Mouse (Mus musculus) adrenal gland, adult 2 months (tissue): Measurements from ENCODE around the gene Rab25. TPM values are rescaled to one million over a fixed set of nuclear protein-coding genes. Genes with fewer than 3 reads are reported as not detected.

Source experiments
- DNase-seq: peaks from one replicate; pipeline ENCODE4 v3.0.0; 2021
- polyA plus RNA-seq: library from polyadenylated mRNA; depleted of rRNA; stranded (reverse); fragments of >200 nt; gene quantifications from 2 replicates; pipeline ENCODE4 v1.2.3, GENCODE M21; 2012
- total RNA-seq, 2 experiments: library from RNA; stranded (reverse); gene quantifications; 2 replicates each; pipeline ENCODE4 v1.2.3; 2021

The Rab25 gene
- total and polyA plus RNA-seq, 3 experiments: 0.09 TPM; not detected in 2

- no peak for DNase-seq
These were observed 5.6 kb downstream of the Rab25 start for GRCm38 (mm10) chr3:88542486-88542885.

GRCm38 (mm10) chr3:88541622-88542401 lies 6.3 kb downstream of the Rab25 start:
- no peak for DNase-seq

- no peak for DNase-seq
These were observed 8.0 kb downstream of the Rab25 start for GRCm38 (mm10) chr3:88540085-88540484.

- DNase-seq: no peak
These were observed 8.7 kb downstream of the Rab25 start for GRCm38 (mm10) chr3:88539397-88539796.

- no peak for DNase-seq
These were observed 9.6 kb downstream of the Rab25 start for GRCm38 (mm10) chr3:88538271-88539145.

- DNase-seq: no peak
These were observed 11.0 kb downstream of the Rab25 start for GRCm38 (mm10) chr3:88537146-88537545.

GRCm38 (mm10) chr3:88536103-88536930 lies 11.8 kb downstream of the Rab25 start:
- DNase-seq: peak; percentile 88

GRCm38 (mm10) chr3:88535527-88535926 lies 12.6 kb downstream of the Rab25 start:
- no peak for DNase-seq

- no peak for DNase-seq
These were observed 13.1 kb downstream of the Rab25 start for GRCm38 (mm10) chr3:88535005-88535404.

- DNase-seq: no peak
These were observed 14.4 kb downstream of the Rab25 start for GRCm38 (mm10) chr3:88533706-88534105.

- DNase-seq: peak; percentile 33
These were observed 15.2 kb downstream of the Rab25 start for GRCm38 (mm10) chr3:88532689-88533511.

- no peak for DNase-seq
These were observed 15.8 kb downstream of the Rab25 start, which contains the start of gene Mex3a for GRCm38 (mm10) chr3:88532299-88532674. TSS of gene Mex3a (plus strand) at chr3:88532395.

- DNase-seq: peak; percentile 94
These were observed 16.5 kb downstream of the Rab25 start for GRCm38 (mm10) chr3:88531348-88532298.

GRCm38 (mm10) chr3:88530082-88530864 lies 17.8 kb downstream of the Rab25 start:
- no peak for DNase-seq

GRCm38 (mm10) chr3:88529204-88530000 lies 18.7 kb downstream of the Rab25 start:
- DNase-seq: no peak

GRCm38 (mm10) chr3:88528646-88529045 lies 19.5 kb downstream of the Rab25 start:
- no peak for DNase-seq

GRCm38 (mm10) chr3:88527565-88527964 lies 20.5 kb downstream of the Rab25 start:
- DNase-seq: no peak
